Mouse (Mus musculus) thymus, adult 2 months (tissue): ENCODE data around the gene Tshz2.

Experiments
- CTCF ChIP-seq: fragments of 200-500 bp; IDR thresholded peaks from 2 replicates; pipeline ENCODE4 v1.5.1; 2012; ENCODE audit warnings: mild to moderate bottlenecking, control low read depth, low read length, moderate library complexity, borderline replicate concordance; ENCODE audit not compliant: control insufficient read depth, poor library complexity, insufficient read depth; ENCODE audit errors: extremely low read depth
- POLR2A ChIP-seq: fragments of 200-500 bp; IDR thresholded peaks from 2 replicates; pipeline ENCODE4 v1.6.1; 2012; ENCODE audit warnings: mild to moderate bottlenecking, low read length, control low read depth, moderate library complexity; ENCODE audit not compliant: control insufficient read depth, poor library complexity, insufficient read depth; ENCODE audit errors: extremely low read depth

GRCm38 (mm10) chr2:170002594-170003504 lies 370.0 kb downstream of the Tshz2 start:
- TF ChIP-seq CTCF (no peak), POLR2A (no peak)
